Mouse (Mus musculus): ENCODE results near the gene Maz. TPM values are rescaled to one million over a fixed set of nuclear protein-coding genes. Genes with fewer than 3 reads are reported as not detected.

The Maz gene
- polyA plus RNA-seq, 1 experiment from 2014 or later: 72.5 TPM

Small RNA genes within 50 kb of the gene (microRNA-seq; reads per million reads assigned to microRNA genes)
- not detected for gene Gm44343

Other genes starting within 250 kb of the Maz start
- 0.36 and 0.49 TPM in 2 replicates for gene Tbx6, start 245.6 kb downstream of the Maz start, polyA plus RNA-seq (2015; fragmentation: Nextera tagmentation; extraction: Ambion mirVana)
- gene Ppp4c, start 234.5 kb downstream of the Maz start, polyA plus RNA-seq (2015; fragmentation: Nextera tagmentation; extraction: Ambion mirVana): 224 and 241 TPM in 2 replicates
- gene Fam57b, start 229.4 kb downstream of the Maz start, polyA plus RNA-seq (2015; fragmentation: Nextera tagmentation; extraction: Ambion mirVana): 48.3 and 52.6 TPM in 2 replicates
- gene 4930451I11Rik, start 195.4 kb downstream of the Maz start, polyA plus RNA-seq (2015; fragmentation: Nextera tagmentation; extraction: Ambion mirVana): not detected in 2 replicates
- 5.3 and 8.5 TPM in 2 replicates for gene Doc2a, start 179.6 kb downstream of the Maz start, polyA plus RNA-seq (2015; fragmentation: Nextera tagmentation; extraction: Ambion mirVana)
- gene Hirip3, start 165.1 kb downstream of the Maz start, polyA plus RNA-seq (2015; fragmentation: Nextera tagmentation; extraction: Ambion mirVana): 26.8 and 28.5 TPM in 2 replicates
- 84.3 and 88.8 TPM in 2 replicates for gene Ino80e, start 164.7 kb downstream of the Maz start, polyA plus RNA-seq (2015; fragmentation: Nextera tagmentation; extraction: Ambion mirVana)
- 61.4 and 63.1 TPM in 2 replicates for gene Taok2, start 142.3 kb downstream of the Maz start, polyA plus RNA-seq (2015; fragmentation: Nextera tagmentation; extraction: Ambion mirVana)
- 33.2 and 35.0 TPM in 2 replicates for gene Tmem219, start 104.1 kb downstream of the Maz start, polyA plus RNA-seq (2015; fragmentation: Nextera tagmentation; extraction: Ambion mirVana)
- 84.3 and 85.7 TPM in 2 replicates for gene Kctd13, start 98.2 kb downstream of the Maz start, polyA plus RNA-seq (2015; fragmentation: Nextera tagmentation; extraction: Ambion mirVana)
- gene Asphd1, start 77.5 kb downstream of the Maz start, polyA plus RNA-seq (2015; fragmentation: Nextera tagmentation; extraction: Ambion mirVana): 5.5 and 5.8 TPM in 2 replicates
- gene Sez6l2, start 76.5 kb downstream of the Maz start, polyA plus RNA-seq (2015; fragmentation: Nextera tagmentation; extraction: Ambion mirVana): 34.9 and 35.3 TPM in 2 replicates
- gene Cdipt, start 51.1 kb downstream of the Maz start, polyA plus RNA-seq (2015; fragmentation: Nextera tagmentation; extraction: Ambion mirVana): 101 and 108 TPM in 2 replicates
- gene Cdiptos, start 50.9 kb downstream of the Maz start, polyA plus RNA-seq (2015; fragmentation: Nextera tagmentation; extraction: Ambion mirVana): 0.72 and 0.85 TPM in 2 replicates
- 3.0 and 3.7 TPM in 2 replicates for gene Mvp, start 12.4 kb downstream of the Maz start, polyA plus RNA-seq (2015; fragmentation: Nextera tagmentation; extraction: Ambion mirVana)
- gene Pagr1b, start 10.6 kb downstream of the Maz start, polyA plus RNA-seq (2015; fragmentation: Nextera tagmentation; extraction: Ambion mirVana): 0.30 TPM in 1 of 2 replicates, not detected in the other
- gene Pagr1a, start 9.7 kb downstream of the Maz start, polyA plus RNA-seq (2015; fragmentation: Nextera tagmentation; extraction: Ambion mirVana): 39.8 and 40.8 TPM in 2 replicates
- 72.0 and 73.9 TPM in 2 replicates for gene Gm42742, start 5.9 kb downstream of the Maz start, polyA plus RNA-seq (2015; fragmentation: Nextera tagmentation; extraction: Ambion mirVana)
- 10.8 and 11.9 TPM in 2 replicates for gene Prrt2, start 5.8 kb downstream of the Maz start, polyA plus RNA-seq (2015; fragmentation: Nextera tagmentation; extraction: Ambion mirVana)
- 57.5 and 61.0 TPM in 2 replicates for gene Kif22, start 15.4 kb upstream of the Maz start, polyA plus RNA-seq (2015; fragmentation: Nextera tagmentation; extraction: Ambion mirVana)
- gene Zg16, start 60.3 kb upstream of the Maz start, polyA plus RNA-seq (2015; fragmentation: Nextera tagmentation; extraction: Ambion mirVana): not detected in 2 replicates
- gene AI467606, start 64.3 kb upstream of the Maz start, polyA plus RNA-seq (2015; fragmentation: Nextera tagmentation; extraction: Ambion mirVana): 0.90 and 1.5 TPM in 2 replicates
- gene Qprt, start 95.2 kb upstream of the Maz start, polyA plus RNA-seq (2015; fragmentation: Nextera tagmentation; extraction: Ambion mirVana): 0.79 and 0.98 TPM in 2 replicates
- 0.06 and 0.09 TPM in 2 replicates for gene Spn, start 110.8 kb upstream of the Maz start, polyA plus RNA-seq (2015; fragmentation: Nextera tagmentation; extraction: Ambion mirVana)
- gene Cd2bp2, start 169.0 kb upstream of the Maz start, polyA plus RNA-seq (2015; fragmentation: Nextera tagmentation; extraction: Ambion mirVana): 90.8 and 96.1 TPM in 2 replicates
- 30.0 and 30.7 TPM in 2 replicates for gene Tbc1d10b, start 181.4 kb upstream of the Maz start, polyA plus RNA-seq (2015; fragmentation: Nextera tagmentation; extraction: Ambion mirVana)
- 8.5 and 9.0 TPM in 2 replicates for gene Mylpf, start 181.9 kb upstream of the Maz start, polyA plus RNA-seq (2015; fragmentation: Nextera tagmentation; extraction: Ambion mirVana)
- 69.3 and 75.4 TPM in 2 replicates for gene Zfp553, start 206.0 kb upstream of the Maz start, polyA plus RNA-seq (2015; fragmentation: Nextera tagmentation; extraction: Ambion mirVana)
- gene Sept1, start 206.1 kb upstream of the Maz start, polyA plus RNA-seq (2015; fragmentation: Nextera tagmentation; extraction: Ambion mirVana): 27.1 and 28.3 TPM in 2 replicates
- gene Zfp771, start 217.2 kb upstream of the Maz start, polyA plus RNA-seq (2015; fragmentation: Nextera tagmentation; extraction: Ambion mirVana): 50.5 and 59.7 TPM in 2 replicates
- gene Dctpp1, start 233.7 kb upstream of the Maz start, polyA plus RNA-seq (2015; fragmentation: Nextera tagmentation; extraction: Ambion mirVana): 142 and 143 TPM in 2 replicates
- gene Sephs2, start 247.0 kb upstream of the Maz start, polyA plus RNA-seq (2015; fragmentation: Nextera tagmentation; extraction: Ambion mirVana): 52.4 and 54.0 TPM in 2 replicates

Measured in midbrain, embryonic 13.5 days (tissue).